In the genomic region with DNA sequence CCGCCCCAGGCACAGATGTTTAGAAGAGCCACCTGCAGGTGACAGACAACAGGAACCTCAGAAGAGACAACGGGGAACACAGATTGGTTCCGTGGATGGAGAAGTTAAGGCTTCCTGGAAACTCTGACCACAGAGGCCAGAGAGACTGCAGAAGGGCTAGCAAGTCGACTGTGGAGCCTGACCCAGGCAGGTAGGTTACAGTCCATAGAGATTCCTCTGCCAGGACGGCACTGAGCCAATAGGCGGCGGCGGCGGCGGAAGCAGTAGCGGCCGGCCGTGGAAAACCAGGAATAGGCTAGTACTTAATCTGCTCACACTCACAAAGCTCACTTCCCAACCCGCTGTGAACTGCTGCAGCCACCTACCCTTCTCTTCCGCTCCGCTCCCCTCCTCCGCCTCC, we compare ENCODE assay signal across 1 mouse cellular context.
A peak's percentile ranks its signal among the peaks of the same experiment; 100 is the strongest.
TF ChIP-seq lines count a peak whose summit lies in the region.

No protein-coding gene starts in this region.

TF ChIP-seq in CH12.LX, 34 proteins besides CTCF, POLR2A, EP300 and RAD21:
- no peak for TF ChIP-seq BHLHE40 (IDR thresholded peaks at IDR 0.05; ENCODE audit: low read depth, low read length)
- no peak for TF ChIP-seq ZC3H11A (IDR thresholded peaks at IDR 0.05; ENCODE audit: low read depth, low read length)
- TF ChIP-seq TCF12 (IDR thresholded peaks at IDR 0.05; ENCODE audit: low read depth, low read length): peak; percentile 68
- TF ChIP-seq ETS1 (conservative IDR thresholded peaks at IDR 0.05; ENCODE audit: low read depth, low read length): peak; percentile 42
